Mouse (Mus musculus): ENCODE measurements around the gene Olfr371. TPM values are rescaled to one million over a fixed set of nuclear protein-coding genes. Genes with fewer than 3 reads are reported as not detected.

The Olfr371 gene
- not detected in 2 replicates for total RNA-seq (2015)
- total RNA-seq (2017): not detected in 2 replicates

- ATAC-seq (ENCODE audit: poor library complexity, severe bottlenecking): no peak
Measured at GRCm38 (mm10) chr8:85225688-85226087, at the start of gene Olfr371. TSS of gene Olfr371 (plus strand) at chr8:85225988.

GRCm38 (mm10) chr8:85192346-85192745 lies 33.4 kb upstream of the Olfr371 start:
- ATAC-seq (ENCODE audit: poor library complexity, severe bottlenecking): no peak

- ATAC-seq (ENCODE audit: poor library complexity, severe bottlenecking): no peak
Measured at GRCm38 (mm10) chr8:85220220-85220619, 5.6 kb upstream of the Olfr371 start.

GRCm38 (mm10) chr8:85220992-85221391 lies 4.8 kb upstream of the Olfr371 start:
- no peak for ATAC-seq (ENCODE audit: poor library complexity, severe bottlenecking)

- ATAC-seq (ENCODE audit: poor library complexity, severe bottlenecking): no peak
Measured at GRCm38 (mm10) chr8:85227297-85227696, 1.5 kb downstream of the Olfr371 start.

Other genes with a start within 250 kb of the Olfr371 start
- gene Junb, start 247.3 kb upstream of the Olfr371 start, total RNA-seq (2015): 45.5 and 60.4 TPM in 2 replicates
- 110 and 125 TPM in 2 replicates for gene Junb, start 247.3 kb upstream of the Olfr371 start, total RNA-seq (2017)
- 0.82 and 1.1 TPM in 2 replicates for gene Hook2, start 235.4 kb upstream of the Olfr371 start, total RNA-seq (2015)
- 3.1 and 6.6 TPM in 2 replicates for gene Hook2, start 235.4 kb upstream of the Olfr371 start, total RNA-seq (2017)
- gene Best2, start 211.5 kb upstream of the Olfr371 start, total RNA-seq (2015): 0.07 TPM in 1 of 2 replicates, not detected in the other
- gene Best2, start 211.5 kb upstream of the Olfr371 start, total RNA-seq (2017): not detected in 2 replicates
- 52.5 and 64.0 TPM in 2 replicates for gene Asna1, start 200.7 kb upstream of the Olfr371 start, total RNA-seq (2015)
- gene Asna1, start 200.7 kb upstream of the Olfr371 start, total RNA-seq (2017): 61.2 and 65.5 TPM in 2 replicates
- 138 and 141 TPM in 2 replicates for gene Trir, start 199.2 kb upstream of the Olfr371 start, total RNA-seq (2015)
- gene Trir, start 199.2 kb upstream of the Olfr371 start, total RNA-seq (2017): 411 and 422 TPM in 2 replicates
- gene Tnpo2, start 189.1 kb upstream of the Olfr371 start, total RNA-seq (2015): 13.2 and 18.8 TPM in 2 replicates
- 13.1 and 17.7 TPM in 2 replicates for gene Tnpo2, start 189.1 kb upstream of the Olfr371 start, total RNA-seq (2017)
- 2.1 and 4.1 TPM in 2 replicates for gene Fbxw9, start 165.9 kb upstream of the Olfr371 start, total RNA-seq (2015)
- gene Fbxw9, start 165.9 kb upstream of the Olfr371 start, total RNA-seq (2017): 3.0 and 3.2 TPM in 2 replicates
- gene Gm5741, start 158.0 kb upstream of the Olfr371 start, total RNA-seq (2015): not detected in 2 replicates
- not detected in 2 replicates for gene Gm5741, start 158.0 kb upstream of the Olfr371 start, total RNA-seq (2017)
- 50.9 and 55.1 TPM in 2 replicates for gene Dhps, start 154.2 kb upstream of the Olfr371 start, total RNA-seq (2015)
- gene Dhps, start 154.2 kb upstream of the Olfr371 start, total RNA-seq (2017): 26.9 and 30.2 TPM in 2 replicates
- 116 and 119 TPM in 2 replicates for gene Wdr83os, start 145.2 kb upstream of the Olfr371 start, total RNA-seq (2015)
- gene Wdr83os, start 145.2 kb upstream of the Olfr371 start, total RNA-seq (2017): 27.8 and 39.4 TPM in 2 replicates
- 17.0 and 20.5 TPM in 2 replicates for gene Wdr83, start 144.7 kb upstream of the Olfr371 start, total RNA-seq (2015)
- gene Wdr83, start 144.7 kb upstream of the Olfr371 start, total RNA-seq (2017): 9.9 and 12.5 TPM in 2 replicates
- 204 TPM in 2 replicates for gene Man2b1, start 142.7 kb upstream of the Olfr371 start, total RNA-seq (2015)
- gene Man2b1, start 142.7 kb upstream of the Olfr371 start, total RNA-seq (2017): 159 and 161 TPM in 2 replicates
- not detected in 2 replicates for gene Zfp791, start 102.9 kb upstream of the Olfr371 start, total RNA-seq (2015)
- gene Zfp791, start 102.9 kb upstream of the Olfr371 start, total RNA-seq (2017): not detected in 2 replicates
- gene Cks1brt, start 74.1 kb upstream of the Olfr371 start, total RNA-seq (2015): not detected in 2 replicates
- not detected in 2 replicates for gene Cks1brt, start 74.1 kb upstream of the Olfr371 start, total RNA-seq (2017)
- gene Orc6, start 73.6 kb downstream of the Olfr371 start, total RNA-seq (2015): 62.3 and 68.5 TPM in 2 replicates
- 59.6 and 62.7 TPM in 2 replicates for gene Orc6, start 73.6 kb downstream of the Olfr371 start, total RNA-seq (2017)
- gene Vps35, start 73.8 kb downstream of the Olfr371 start, total RNA-seq (2015): 167 and 184 TPM in 2 replicates
- 162 and 164 TPM in 2 replicates for gene Vps35, start 73.8 kb downstream of the Olfr371 start, total RNA-seq (2017)
- 0.20 and 0.43 TPM in 2 replicates for gene Mylk3, start 160.4 kb downstream of the Olfr371 start, total RNA-seq (2015)
- 1.7 and 1.9 TPM in 2 replicates for gene Mylk3, start 160.4 kb downstream of the Olfr371 start, total RNA-seq (2017)
- gene 4921524J17Rik, start 206.8 kb downstream of the Olfr371 start, total RNA-seq (2015): 21.1 and 21.2 TPM in 2 replicates
- 28.9 and 54.2 TPM in 2 replicates for gene 4921524J17Rik, start 206.8 kb downstream of the Olfr371 start, total RNA-seq (2017)

All from megakaryocyte, adult 5-6 weeks (primary cell).